Mouse (Mus musculus) CH12.LX (cell line): ENCODE results near the gene Gm20388.
A peak's percentile ranks its signal among the peaks of the same experiment; 100 is the strongest.

Experiments used
- CTCF ChIP-seq, 2 experiments: IDR thresholded peaks in 1 of 2; conservative IDR thresholded peaks in 1 of 2; 2 replicates each; pipeline ENCODE4 v1.5.1; 2011 to 2012; ENCODE audit warnings: low read depth in 2 of 2, low read length in 2 of 2, improper control_type of control experiment in 1 of 2, inconsistent platforms in 1 of 2, mild to moderate bottlenecking in 1 of 2, moderate library complexity in 1 of 2
- E2F4 ChIP-seq: IDR thresholded peaks from 2 replicates; pipeline ENCODE4 v1.6.1; 2011; ENCODE audit warnings: low read depth, low read length, improper control_type of control experiment; ENCODE audit not compliant: insufficient replicate concordance
- EP300 ChIP-seq: IDR thresholded peaks from 2 replicates; pipeline ENCODE4 v1.6.1; 2011; ENCODE audit warnings: low read length, improper control_type of control experiment
- GABPA ChIP-seq: IDR thresholded peaks from 2 replicates; pipeline ENCODE4 v1.6.1; 2012; ENCODE audit warnings: low read depth, low read length, improper control_type of control experiment, inconsistent platforms; ENCODE audit not compliant: insufficient replicate concordance
- JUND ChIP-seq: conservative IDR thresholded peaks from 2 replicates; pipeline ENCODE4 v1.6.1; 2011; ENCODE audit warnings: low read depth, low read length, improper control_type of control experiment
- MAZ ChIP-seq: IDR thresholded peaks from 2 replicates; pipeline ENCODE4 v1.6.1; 2012; ENCODE audit warnings: low read depth, mild to moderate bottlenecking, inconsistent platforms, low read length, improper control_type of control experiment, moderate library complexity
- MEF2A ChIP-seq: IDR thresholded peaks from 2 replicates; pipeline ENCODE4 v1.6.1; 2014; ENCODE audit warnings: low read depth, mild to moderate bottlenecking, inconsistent platforms, low read length, improper control_type of control experiment, borderline replicate concordance
- MYC ChIP-seq: IDR thresholded peaks from 2 replicates; pipeline ENCODE4 v1.6.1; 2011; ENCODE audit warnings: low read depth, mild to moderate bottlenecking, improper control_type of control experiment, low read length
- PAX5 ChIP-seq: IDR thresholded peaks from 2 replicates; pipeline ENCODE4 v1.6.1; 2012; ENCODE audit warnings: low read length, inconsistent platforms, mixed read lengths
- POLR2A ChIP-seq: IDR thresholded peaks from 2 replicates; pipeline ENCODE4 v1.6.1; 2011; ENCODE audit warnings: low read depth, mild to moderate bottlenecking, improper control_type of control experiment, low read length
- RCOR1 ChIP-seq: conservative IDR thresholded peaks from 2 replicates; pipeline ENCODE4 v1.6.1; 2012; ENCODE audit warnings: low read depth, mild to moderate bottlenecking, inconsistent platforms, low read length, improper control_type of control experiment
- SMC3 ChIP-seq: IDR thresholded peaks from 2 replicates; pipeline ENCODE4 v1.6.1; 2011; ENCODE audit warnings: low read depth, low read length, improper control_type of control experiment
- ZC3H11A ChIP-seq: IDR thresholded peaks from 2 replicates; pipeline ENCODE4 v1.6.1; 2012; ENCODE audit warnings: low read depth, mild to moderate bottlenecking, inconsistent platforms, low read length, improper control_type of control experiment
- ZNF384 ChIP-seq: IDR thresholded peaks from 2 replicates; pipeline ENCODE4 v1.6.1; 2012; ENCODE audit warnings: low read depth, low read length, improper control_type of control experiment, inconsistent platforms

DNA sequence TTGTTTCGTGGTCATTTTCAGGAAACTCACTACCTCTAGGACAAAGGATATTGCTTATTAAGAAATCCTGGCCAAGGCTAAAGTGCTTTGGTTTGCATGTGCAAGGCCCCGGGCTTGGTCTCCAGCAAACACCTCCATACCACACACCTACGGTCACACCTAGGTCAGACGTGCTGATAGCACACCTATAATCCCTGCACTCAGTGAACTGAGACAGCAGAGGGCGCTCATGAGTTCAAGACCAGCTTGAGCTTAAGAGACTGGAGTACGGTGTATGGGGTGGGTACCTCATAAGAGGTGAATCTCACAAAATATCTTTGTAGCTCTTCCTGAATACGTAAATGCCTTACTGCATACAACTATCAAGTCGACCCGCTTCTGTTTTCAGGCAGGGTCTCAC is 3924.8 kb downstream of the Gm20388 start:
- TF ChIP-seq POLR2A, result no peak
- no peak for TF ChIP-seq ZNF384
- peak; percentile 68 to 80 for TF ChIP-seq CTCF (conservative IDR thresholded peaks at IDR 0.05 in 1 of 2, IDR thresholded peaks at IDR 0.05 in 1 of 2; ENCODE audit: low read depth in 2 of 2, low read length in 2 of 2)
- TF ChIP-seq ZC3H11A, result no peak
- TF ChIP-seq EP300, result no peak
- TF ChIP-seq MAZ, result no peak
- no peak for TF ChIP-seq PAX5
- peak; percentile 58 for TF ChIP-seq SMC3
- no peak for TF ChIP-seq MYC
- TF ChIP-seq E2F4, result no peak
- no peak for TF ChIP-seq RCOR1
- TF ChIP-seq JUND, result no peak
- no peak for TF ChIP-seq MEF2A
- no peak for TF ChIP-seq GABPA
